17 mouse cellular contexts compared by ENCODE assay signal in genomic region chr17:65755857-65756256, GRCm38 (mm10).
"Had no signal": no experiment of that assay in that cellular context is flagged by ENCODE, and none has a peak within 500 bp of the region (broad histone marks: within the 10 kb centered on the region; RNA-seq: fewer than 3 reads in every experiment).

No protein-coding gene starts in this region.

- H3K36me3 ChIP-seq: liver, embryonic 15.5 days; lung, embryonic 15.5 days; midbrain, embryonic 15.5 days had no signal

- H3K9ac ChIP-seq: liver, embryonic 15.5 days; liver, postnatal 0 days; lung, embryonic 15.5 days; midbrain, embryonic 13.5 days; midbrain, embryonic 15.5 days; neural tube, embryonic 12.5 days had no signal

- DNase-seq: liver, postnatal 0 days; lung, adult 2 months; lung, postnatal 14 days; lung, postnatal 36 days; right cerebral cortex, postnatal 14 days; thymus, adult 18-20 months; thymus, postnatal 14 days; thymus, postnatal 36 days had no signal

- ATAC-seq: liver, postnatal 0 days; lung, postnatal 0 days; midbrain, embryonic 13.5 days; midbrain, embryonic 15.5 days had no signal

- H3K27me3 ChIP-seq: liver, embryonic 15.5 days; lung, embryonic 15.5 days; megakaryocyte, embryonic 14.5 days; midbrain, embryonic 13.5 days; midbrain, embryonic 15.5 days; neural tube, embryonic 12.5 days had no signal

- H3K27ac ChIP-seq: liver, embryonic 15.5 days; lung, embryonic 15.5 days; macrophage; midbrain, embryonic 13.5 days; midbrain, embryonic 15.5 days; neural tube, embryonic 12.5 days had no signal

- H3K4me1 ChIP-seq: liver, embryonic 15.5 days; lung, embryonic 15.5 days; megakaryocyte, embryonic 14.5 days; midbrain, embryonic 13.5 days; midbrain, embryonic 15.5 days; neural tube, embryonic 12.5 days had no signal

- H3K4me2 ChIP-seq: liver, embryonic 15.5 days; lung, embryonic 15.5 days; midbrain, embryonic 11.5 days; midbrain, embryonic 13.5 days; midbrain, embryonic 15.5 days; neural tube, embryonic 12.5 days had no signal

- H3K4me3 ChIP-seq: liver, embryonic 15.5 days; lung, embryonic 15.5 days; megakaryocyte, embryonic 14.5 days; midbrain, embryonic 13.5 days; midbrain, embryonic 15.5 days; neural tube, embryonic 12.5 days had no signal

- H3K9me3 ChIP-seq: liver, embryonic 15.5 days; lung, embryonic 15.5 days; midbrain, embryonic 15.5 days had no signal
